Mouse (Mus musculus) CD4-positive naive resting alpha-beta T cell, adult 57 days (primary cell): Measurements from ENCODE around the gene Gm21119. TPM values are rescaled to one million over a fixed set of nuclear protein-coding genes. Genes with fewer than 3 reads are reported as not detected.

Experiments
- total RNA-seq: library from RNA; stranded (reverse); gene quantifications from one replicate; pipeline ENCODE4 v1.2.4, GENCODE M21; 2023

Gene Gm21119
- total RNA-seq = not detected

DNA sequence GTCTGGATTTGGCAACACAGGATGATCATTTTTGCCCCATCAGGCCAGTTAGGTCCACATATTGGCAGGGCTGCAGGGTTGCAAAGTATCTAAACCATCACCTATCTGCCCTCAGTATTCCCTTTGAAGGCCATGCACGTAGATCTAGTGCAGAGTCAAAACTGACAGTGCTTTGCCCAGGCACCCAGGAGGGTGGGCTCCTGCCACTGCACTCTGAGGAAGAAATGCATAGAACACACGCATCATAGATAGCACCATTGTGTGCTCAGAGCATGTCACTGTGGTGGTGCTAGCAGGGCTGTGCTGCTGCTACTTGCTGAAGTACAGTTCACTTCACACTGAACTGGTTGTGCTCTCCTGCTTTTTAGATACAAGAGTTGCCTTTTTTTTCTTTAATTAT, at the start of gene Gm21119:
TSS of gene Gm21119 (plus strand) at position 301 of the 400 bp plus-strand sequence.

